8 mouse cellular contexts compared by ENCODE assay signal in the genomic region with DNA sequence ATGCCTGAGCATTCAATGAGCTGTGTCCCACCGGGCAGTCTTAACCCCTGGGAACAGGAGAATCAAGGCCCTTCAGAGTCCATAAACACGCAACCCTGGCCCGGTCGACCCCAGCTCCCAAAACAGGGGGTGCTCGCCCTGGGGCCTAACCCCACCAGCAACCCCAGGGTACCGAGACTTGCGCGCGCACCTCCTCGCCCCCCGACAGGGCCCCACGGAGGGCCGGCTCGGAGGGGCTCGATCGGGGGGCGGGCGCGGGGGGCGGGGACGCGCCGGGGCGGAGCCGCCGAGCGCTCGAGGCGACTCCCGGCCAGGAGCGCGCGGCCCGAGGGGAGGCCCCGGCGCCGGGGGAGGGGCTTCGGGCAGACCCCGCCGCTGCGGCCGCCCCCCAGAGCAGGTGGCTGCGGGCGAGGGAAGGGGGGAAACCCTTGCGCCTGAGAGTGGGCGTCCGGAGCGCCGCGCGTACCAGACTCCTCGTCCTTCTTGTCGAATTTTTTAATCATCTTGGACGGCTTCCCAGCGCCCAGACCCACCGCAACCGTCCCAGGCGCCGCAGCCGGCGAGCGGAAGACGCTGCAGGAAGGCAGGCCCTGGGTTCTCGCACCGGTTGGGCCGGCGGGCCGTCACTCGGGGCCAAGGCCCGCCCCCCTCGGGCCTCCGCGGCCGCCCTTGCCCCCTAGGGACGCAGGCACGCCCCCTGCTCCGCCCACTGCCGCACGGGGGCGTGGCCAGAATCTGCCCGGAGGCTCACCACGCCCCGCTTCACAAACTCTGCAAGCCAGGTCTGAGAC. TPM values are rescaled to one million over a fixed set of nuclear protein-coding genes. Genes with fewer than 3 reads are reported as not detected.
A peak's percentile ranks its signal among the peaks of the same experiment; 100 is the strongest.
DNase-seq lines count a peak whose midpoint lies in the region; ATAC-seq and TF ChIP-seq lines count a peak whose summit lies in the region.

A gene (minus strand): TSS at position 600 of the 791 bp plus-strand sequence.

- peak; percentile 99 for DNase-seq in G1E (ENCODE audit: low spot score)
- peak; percentile 89 to 97 for DNase-seq in cerebellum, adult 18-20 months
- DNase-seq in forebrain, postnatal 0 days, result peak; percentile 96
- DNase-seq in heart, postnatal 4 days, result peak; percentile 98
- peak; percentile 92 to 94 for DNase-seq in layer of hippocampus, adult 8-10 months (ENCODE audit: low spot score in 2 of 2)
- peak; percentile 92 for DNase-seq in ovary, adult 18-20 months (ENCODE audit: low spot score)
- peak; percentile 97 for DNase-seq in thymus, postnatal 0 days (ENCODE audit: low spot score)

- no peak for TF ChIP-seq CTCF in G1E (IDR thresholded peaks at IDR 0.05; ENCODE audit: low read depth, low read length)
- peak; percentile 35; the same call in 1 of the 2 replicates for TF ChIP-seq CTCF in forebrain, postnatal 0 days (IDR thresholded peaks at IDR 0.05; ENCODE audit: low read depth)

- H3K27me3 ChIP-seq in G1E (ENCODE audit: insufficient read depth, low read length), result no peaks in the 10 kb centered on the region
- no peaks in the 10 kb centered on the region for H3K27me3 ChIP-seq in forebrain, postnatal 0 days (ENCODE audit: insufficient read depth, low read length)
- no peaks in the 10 kb centered on the region for H3K27me3 ChIP-seq in lung, embryonic 15.5 days

- H3K27ac ChIP-seq in forebrain, postnatal 0 days (ENCODE audit: low read depth, low read length), result peak within 1 kb of the TSS; percentile 93
- peak within 1 kb of the TSS; percentile 98 for H3K27ac ChIP-seq in lung, embryonic 15.5 days

- WGBS in forebrain, postnatal 0 days, result 4% methylated on average over 77 of the region's 83 CpGs
- under 1% methylated on average over 75 of the region's 83 CpGs for WGBS in lung, embryonic 15.5 days

- ATAC-seq in G1E (ENCODE audit: extremely low read depth, insufficient number of reproducible peaks, low FRiP score, poor library complexity, severe bottlenecking), result peak; percentile 87
- peak; percentile 99 for ATAC-seq in forebrain, postnatal 0 days
- ATAC-seq in lung, embryonic 15.5 days (ENCODE audit: borderline replicate concordance, extremely low read depth, low FRiP score, low TSS enrichment), result peak; percentile 99

- peak within 1 kb of the TSS; percentile 84 for H3K9ac ChIP-seq in forebrain, postnatal 0 days
- peak within 1 kb of the TSS; percentile 88 for H3K9ac ChIP-seq in lung, embryonic 15.5 days

- peak within 1 kb of the TSS; percentile 82 for H3K4me3 ChIP-seq in G1E (ENCODE audit: low read depth, low read length)
- peak within 1 kb of the TSS; percentile 81 for H3K4me3 ChIP-seq in forebrain, postnatal 0 days (ENCODE audit: low read depth, low read length)
- H3K4me3 ChIP-seq in lung, embryonic 15.5 days, result peak within 1 kb of the TSS; percentile 92

- peaks cover 14% of the 10 kb centered on the region for H3K36me3 ChIP-seq in G1E (replicated peaks)
- no peaks in the 10 kb centered on the region for H3K36me3 ChIP-seq in forebrain, postnatal 0 days (ENCODE audit: insufficient read depth)
- H3K36me3 ChIP-seq in lung, embryonic 15.5 days, result no peaks in the 10 kb centered on the region

- H3K9me3 ChIP-seq in G1E (replicated peaks), result no peaks in the 10 kb centered on the region
- no peaks in the 10 kb centered on the region for H3K9me3 ChIP-seq in forebrain, postnatal 0 days (ENCODE audit: low read length)
- H3K9me3 ChIP-seq in lung, embryonic 15.5 days, result no peaks in the 10 kb centered on the region

- H3K4me1 ChIP-seq in G1E (ENCODE audit: insufficient read depth, low read depth, low read length), result peaks cover 20% of the 10 kb centered on the region
- H3K4me1 ChIP-seq in forebrain, postnatal 0 days (ENCODE audit: insufficient read depth), result 0 out of 2 replicates have a peak, but pooled peaks cover 4% of the 10 kb centered on the region
- peaks cover 12% of the 10 kb centered on the region; the same call in 1 of the 2 replicates for H3K4me1 ChIP-seq in lung, embryonic 15.5 days

- peak within 1 kb of the TSS; percentile 62 for H3K4me2 ChIP-seq in forebrain, postnatal 0 days (ENCODE audit: low read depth)
- H3K4me2 ChIP-seq in lung, embryonic 15.5 days, result peak within 1 kb of the TSS; percentile 71

RNA-seq across cellular contexts. Expression of the gene that starts here (rescaled TPM):
- total RNA-seq in G1E (2014; fragmentation: Nextera tagmentation) (32.8 and 33.9 TPM in 2 replicates), G1E (2017) (44.7 and 45.8 TPM in 2 replicates)
- 9.3 and 20.4 TPM in 2 replicates for polyA plus RNA-seq in G1E (2012)
- 55.9 and 73.0 TPM in 2 replicates for total RNA-seq in forebrain, postnatal 0 days (2014; rRNA removed)
- polyA plus RNA-seq in forebrain, postnatal 0 days (2015; fragmentation: Nextera tagmentation; extraction: Ambion mirVana), result 22.2 and 24.1 TPM in 2 replicates
- 10 to 100 TPM; 50.2 to 50.7 TPM for total RNA-seq in heart, postnatal 4 days (2021)
- 10 to 100 TPM; 79.0 to 95.7 (median 83.9) TPM for total RNA-seq in layer of hippocampus, adult 8-10 months (2022)
- polyA plus RNA-seq in lung, embryonic 15.5 days (2015; fragmentation: Nextera tagmentation; extraction: Ambion mirVana), result 22.0 and 24.1 TPM in 2 replicates
- 20.7 and 21.1 TPM in 2 replicates for polyA plus RNA-seq in thymus, postnatal 0 days (2015; fragmentation: Nextera tagmentation; extraction: Ambion mirVana)

Comparison
In these comparisons a context has a peak if more than half of its experiments do, and no peak if none do; other contexts are left out.
1. Peak in every context shown above with its lines: DNase-seq, ATAC-seq, H3K4me3 ChIP-seq and H3K27ac ChIP-seq.